Mouse (Mus musculus) lung, postnatal 0 days (tissue): ENCODE data around the gene Socs7. TPM values are rescaled to one million over a fixed set of nuclear protein-coding genes. Genes with fewer than 3 reads are reported as not detected.

ENCODE experiments used
- ATAC-seq: fragments of 200-750 bp; cut with Nextera tagmentation; 2 replicates; pipeline ENCODE4 v1.8.0; 2017; ENCODE audit warnings: moderate library complexity
- DNase-seq: peaks from one replicate; pipeline ENCODE4 v3.0.0-alpha.2; 2016; ENCODE audit warnings: low spot score
- H3K27ac ChIP-seq: fragments of 300-500 bp; sonication (generic); 2 replicates; pipeline ENCODE4 v1.5.1; 2014; ENCODE audit warnings: antibody characterized with exemption, mild to moderate bottlenecking, low read length, mixed read lengths
- H3K27me3 ChIP-seq: fragments of 300-500 bp; sonication (generic); replicated peaks from 2 replicates; pipeline ENCODE4 v1.6.1; 2014; ENCODE audit warnings: low read length, mixed read lengths; ENCODE audit not compliant: insufficient read depth
- H3K36me3 ChIP-seq: fragments of 300-500 bp; sonication (generic); 2 replicates; pipeline ENCODE4 v1.6.1; 2014; ENCODE audit warnings: low read length, mixed read lengths; ENCODE audit not compliant: insufficient read depth
- H3K4me1 ChIP-seq: fragments of 300-500 bp; sonication (generic); 2 replicates; pipeline ENCODE4 v1.6.1; 2014; ENCODE audit warnings: antibody characterized with exemption, low read depth, low read length, mixed read lengths; ENCODE audit not compliant: insufficient read depth
- H3K4me2 ChIP-seq: fragments of 300-500 bp; sonication (generic); replicated peaks from 2 replicates; pipeline ENCODE4 v1.6.1; 2014; ENCODE audit warnings: low read depth, mild to moderate bottlenecking, low read length, moderate library complexity, mixed read lengths
- H3K4me3 ChIP-seq: fragments of 300-500 bp; sonication (generic); 2 replicates; pipeline ENCODE4 v1.5.1; 2014; ENCODE audit warnings: low read depth, low read length
- H3K9ac ChIP-seq: fragments of 300-500 bp; sonication (generic); replicated peaks from 2 replicates; pipeline ENCODE4 v1.6.1; 2014; ENCODE audit warnings: low read depth, mild to moderate bottlenecking
- H3K9me3 ChIP-seq: fragments of 300-500 bp; sonication (generic); 2 replicates; pipeline ENCODE4 v1.6.1; 2016; ENCODE audit warnings: low read length, mixed read lengths
- CTCF ChIP-seq: IDR thresholded peaks from 2 replicates; pipeline ENCODE4 v1.5.1; 2016; ENCODE audit warnings: antibody characterized with exemption, mild to moderate bottlenecking
- EP300 ChIP-seq: IDR thresholded peaks from 2 replicates; pipeline ENCODE4 v1.6.1; 2016; ENCODE audit warnings: antibody characterized with exemption, mild to moderate bottlenecking, control low read depth
- WGBS: fragments of 180-500 bp; shearing (Covaris S2); extraction: QIAGEN DNeasy Blood & Tissue Kit; methylation state at CpG from one replicate; pipeline ENCODE4 v1.1.7; 2014; 5-methylcytosine and 5-hydroxymethylcytosine counted together
- polyA plus RNA-seq: library from polyadenylated mRNA; unstranded; fragments of >200 nt; fragmentation: Nextera tagmentation; extraction: Ambion mirVana; gene quantifications from 2 replicates; pipeline ENCODE4 v1.2.1, GENCODE M21; 2015

The Socs7 gene
- polyA plus RNA-seq, 1 experiment from 2014 or later, result 2.4 TPM

DNA sequence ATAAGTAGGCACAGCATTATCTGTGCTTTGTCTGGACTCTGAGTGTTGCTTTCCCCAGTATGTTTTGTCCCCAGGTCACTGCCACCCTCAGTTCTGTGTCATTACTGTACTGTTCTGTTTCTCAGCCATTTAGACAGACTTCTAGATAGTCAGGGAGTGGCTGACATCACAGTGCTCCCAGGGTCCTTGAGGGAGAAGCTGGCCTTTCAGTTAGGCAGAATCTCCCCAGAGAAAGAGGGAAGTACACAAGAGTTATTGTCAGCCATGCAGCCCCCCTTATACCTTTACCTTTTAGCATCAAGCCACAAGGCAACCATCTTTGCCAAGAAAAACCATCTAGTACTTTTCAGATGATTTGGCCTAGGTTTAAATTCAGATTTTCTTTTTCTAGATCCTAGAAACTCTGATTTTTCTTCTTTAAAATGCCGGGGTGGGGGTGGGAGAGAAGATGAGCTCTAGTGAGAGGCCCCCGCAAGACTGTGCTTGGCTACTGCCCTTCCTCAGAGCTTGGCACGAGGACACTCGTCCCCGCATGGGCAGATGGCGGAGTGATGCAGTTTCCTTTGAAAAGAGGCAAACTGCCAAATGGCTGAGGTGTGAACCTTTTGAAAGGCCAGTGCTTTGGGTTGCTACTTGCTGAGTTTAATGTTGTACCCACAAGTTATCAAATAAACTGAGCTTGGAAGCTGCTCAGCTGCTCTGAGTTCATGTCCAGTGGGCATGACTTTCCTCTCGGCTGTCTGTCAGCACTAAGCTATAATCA, 8.2 kb downstream of the Socs7 start:
- Histone ChIP-seq H3K4me3 (no peak overlapping the region), H3K27ac (no peak overlapping the region), H3K9ac (no peak overlapping the region), H3K4me1 (peaks cover 4% of the 10 kb centered on the region; the same call in 1 of the 2 replicates), H3K4me2 (no peak overlapping the region), H3K27me3 (no peaks in the 10 kb centered on the region), H3K36me3 (no peaks in the 10 kb centered on the region; the same call in 1 of the 2 replicates), H3K9me3 (no peaks in the 10 kb centered on the region)
- 36% methylated on average over 7 of the region's 7 CpGs for WGBS
- no peak for ATAC-seq
- TF ChIP-seq CTCF (no peak), EP300 (no peak)
- DNase-seq, result peak; percentile 32

DNA sequence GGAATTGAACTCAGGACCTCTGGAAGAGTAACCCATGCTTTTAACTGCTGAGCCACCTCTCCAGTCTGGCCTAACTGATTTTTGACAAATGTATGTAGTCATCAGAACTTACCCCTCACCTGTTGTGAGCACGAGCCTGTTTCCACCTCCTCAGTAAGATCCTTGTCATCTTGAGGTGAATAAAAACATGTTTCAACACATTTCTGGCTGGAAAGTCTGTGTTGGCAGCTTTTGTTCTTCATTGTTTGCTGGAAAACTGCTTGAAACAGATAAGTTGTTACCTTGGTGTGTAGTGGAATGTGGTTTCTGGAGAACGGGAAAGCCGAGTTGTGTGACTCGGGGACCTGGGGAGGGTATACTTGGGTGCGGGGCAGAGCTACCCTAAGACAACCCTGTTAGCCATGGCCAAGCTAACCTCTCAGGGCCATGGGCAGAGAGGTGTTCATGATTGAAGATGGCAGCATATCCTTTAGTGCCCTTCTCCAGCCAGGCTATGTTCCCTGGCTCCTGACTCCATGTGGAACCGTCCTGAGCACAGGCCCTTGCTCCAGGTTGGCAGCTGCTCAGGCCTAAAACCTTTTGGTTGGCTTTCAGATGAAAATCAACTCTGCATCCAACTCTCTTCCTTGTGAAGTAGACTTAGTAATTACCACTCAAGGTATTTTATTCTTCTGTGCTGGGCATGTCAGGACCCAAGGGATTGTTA, 10.0 kb downstream of the Socs7 start:
- DNase-seq (peak; percentile 47), ATAC-seq (no peak)

DNA sequence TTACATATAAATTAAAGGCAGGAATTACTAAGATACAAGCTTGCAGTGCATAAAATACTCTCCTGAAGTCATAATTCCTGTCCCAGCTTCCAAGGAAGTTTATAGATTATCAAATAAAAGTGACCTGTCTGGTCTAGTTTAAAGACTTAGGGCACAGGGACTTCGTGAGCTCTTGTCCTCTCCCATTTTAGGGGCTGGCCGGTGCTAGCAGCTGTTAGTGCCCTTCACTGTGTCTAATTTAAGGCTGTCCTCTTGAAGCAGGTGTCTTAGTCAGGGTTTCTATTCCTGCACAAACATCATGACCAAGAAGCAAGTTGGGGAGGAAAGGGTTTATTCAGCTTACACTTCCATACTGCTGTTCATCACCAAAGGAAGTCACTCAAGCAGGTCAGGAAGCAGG, 11.1 kb downstream of the Socs7 start:
- ATAC-seq (no peak), DNase-seq (no peak)
- Histone ChIP-seq H3K4me1 (peaks cover 4% of the 10 kb centered on the region; the same call in 1 of the 2 replicates), H3K9me3 (no peaks in the 10 kb centered on the region), H3K36me3 (peaks cover 18% of the 10 kb centered on the region; the same call in 1 of the 2 replicates), H3K4me3 (no peak overlapping the region), H3K9ac (no peak overlapping the region), H3K4me2 (no peak overlapping the region), H3K27me3 (no peaks in the 10 kb centered on the region), H3K27ac (no peak overlapping the region)
- 87% methylated on average over 2 of the region's 2 CpGs for WGBS
- TF ChIP-seq EP300 (no peak), CTCF (no peak)

More for the DNA sequence above, 10.0 kb downstream of the Socs7 start:
- Histone ChIP-seq H3K36me3 (peaks cover 11% of the 10 kb centered on the region; the same call in 1 of the 2 replicates), H3K9ac (no peak overlapping the region), H3K27me3 (no peaks in the 10 kb centered on the region), H3K4me3 (no peak overlapping the region), H3K4me1 (peaks cover 4% of the 10 kb centered on the region; the same call in 1 of the 2 replicates), H3K9me3 (no peaks in the 10 kb centered on the region), H3K4me2 (no peak overlapping the region), H3K27ac (0 out of 2 replicates have a peak overlapping the region, but pooled peaks have one; percentile 33)
- TF ChIP-seq CTCF (no peak), EP300 (no peak)
- WGBS, result 73% methylated on average over 6 of the region's 6 CpGs

DNA sequence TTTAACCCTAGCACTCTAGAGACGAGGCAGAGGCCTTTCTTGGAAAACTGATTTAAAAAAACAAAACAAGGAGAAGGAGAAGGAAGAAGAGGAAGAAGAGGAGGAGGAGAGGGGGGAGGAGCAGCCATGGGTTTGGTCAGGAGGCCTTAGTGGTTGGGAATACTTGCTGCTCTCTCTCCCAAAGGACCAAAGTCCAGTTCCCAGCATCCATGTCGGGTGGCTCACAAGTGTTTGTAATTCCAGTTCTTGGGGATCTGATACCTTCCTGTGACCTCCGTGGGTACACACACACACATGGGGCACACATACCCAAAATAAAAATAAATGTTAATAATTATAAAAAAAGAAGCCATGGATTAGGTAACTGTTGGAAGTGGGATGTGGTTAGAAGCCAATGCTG, 17.7 kb downstream of the Socs7 start:
- Histone ChIP-seq H3K36me3 (peaks cover 18% of the 10 kb centered on the region; the same call in 1 of the 2 replicates), H3K4me1 (no peaks in the 10 kb centered on the region), H3K9ac (no peak overlapping the region), H3K27me3 (no peaks in the 10 kb centered on the region), H3K27ac (no peak overlapping the region), H3K9me3 (no peaks in the 10 kb centered on the region), H3K4me3 (no peak overlapping the region), H3K4me2 (no peak overlapping the region)
- ATAC-seq, result no peak
- WGBS, result 65% methylated on average over 3 of the region's 3 CpGs
- no peak for DNase-seq
- no peak for TF ChIP-seq EP300
- no peak for TF ChIP-seq CTCF

DNA sequence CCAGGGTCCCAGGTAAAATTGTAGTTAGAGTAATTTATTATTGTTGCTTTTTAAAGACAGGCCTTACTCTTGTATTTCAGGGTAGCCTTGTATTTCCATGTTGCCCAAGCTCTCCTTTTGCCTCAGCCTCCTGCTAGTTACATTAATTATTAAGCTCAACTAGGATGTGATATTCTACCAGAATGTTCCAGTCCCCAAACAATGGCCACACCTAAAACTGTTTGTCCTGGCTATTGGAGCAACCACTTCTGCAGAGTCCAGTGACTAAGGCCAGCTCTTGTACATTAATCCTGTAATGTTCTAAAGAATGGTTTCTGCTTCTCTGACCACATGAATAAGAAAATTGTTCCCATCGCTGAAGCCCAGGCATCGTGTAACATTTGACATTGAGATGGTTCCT, 20.7 kb downstream of the Socs7 start:
- no peaks in the 10 kb centered on the region for H3K4me1 ChIP-seq
- H3K9ac ChIP-seq, result no peak overlapping the region
- peaks cover 6% of the 10 kb centered on the region; the same call in 1 of the 2 replicates for H3K36me3 ChIP-seq
- TF ChIP-seq EP300 (no peak), CTCF (no peak)
- no peak overlapping the region for H3K27ac ChIP-seq
- WGBS, result 94% methylated on average over 2 of the region's 2 CpGs
- H3K4me2 ChIP-seq, result no peak overlapping the region
- DNase-seq (no peak), ATAC-seq (no peak)
- no peaks in the 10 kb centered on the region for H3K9me3 ChIP-seq
- no peak overlapping the region for H3K4me3 ChIP-seq
- H3K27me3 ChIP-seq, result no peaks in the 10 kb centered on the region

DNA sequence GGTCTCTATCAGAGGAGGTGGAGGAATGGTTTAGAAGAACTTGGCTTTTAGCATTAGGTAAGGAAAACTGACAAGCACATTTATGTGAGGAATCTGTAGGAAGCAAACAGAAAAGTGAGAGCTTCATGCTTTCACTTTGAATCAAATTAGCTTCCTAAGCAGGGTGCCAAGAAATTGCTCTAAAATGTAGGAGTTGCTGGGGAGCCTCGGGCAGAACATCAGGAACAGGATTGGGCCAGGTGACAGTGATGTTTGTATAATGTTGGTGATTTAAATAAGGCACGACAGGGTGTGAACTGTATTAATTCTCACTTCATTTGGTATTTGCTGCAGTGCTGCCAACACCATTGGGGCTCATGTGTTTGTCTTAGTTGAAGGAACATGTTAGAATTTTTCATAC, 21.4 kb downstream of the Socs7 start:
- WGBS, result 40% methylated on average over 2 of the region's 2 CpGs
- Histone ChIP-seq H3K9ac (no peak overlapping the region), H3K4me1 (no peaks in the 10 kb centered on the region), H3K27ac (no peak overlapping the region), H3K27me3 (no peaks in the 10 kb centered on the region), H3K9me3 (no peaks in the 10 kb centered on the region), H3K36me3 (peaks cover 6% of the 10 kb centered on the region; the same call in 1 of the 2 replicates), H3K4me3 (no peak overlapping the region), H3K4me2 (no peak overlapping the region)
- no peak for TF ChIP-seq CTCF
- TF ChIP-seq EP300, result no peak
- no peak for ATAC-seq
- DNase-seq, result no peak
